Mouse (Mus musculus): ENCODE results near the gene Lmntd1. TPM values are rescaled to one million over a fixed set of nuclear protein-coding genes. Genes with fewer than 3 reads are reported as not detected.

Lmntd1 gene
- total RNA-seq, 2 experiments from 2014 or later: 2.2 to 2.3 TPM

DNA sequence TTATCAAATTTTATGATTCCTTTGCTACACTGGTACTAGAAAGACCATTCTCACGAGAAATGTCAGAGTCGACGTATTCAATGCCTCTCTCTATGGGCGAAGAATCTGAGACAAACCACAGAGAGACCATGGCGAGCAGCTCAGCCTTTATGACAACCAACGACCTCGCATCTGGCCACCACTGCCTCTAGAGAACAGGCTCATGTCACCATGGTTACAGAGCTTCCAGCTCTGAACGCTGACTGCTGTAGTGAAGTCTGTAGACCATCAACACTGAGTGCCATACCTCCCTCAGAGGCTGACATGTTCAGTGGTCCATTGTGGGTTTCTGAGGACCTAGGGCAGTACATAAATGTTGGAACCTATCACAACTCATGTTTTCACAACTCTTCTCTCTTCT, 180.2 kb downstream of the Lmntd1 start:
- DNase-seq: no peak

DNA sequence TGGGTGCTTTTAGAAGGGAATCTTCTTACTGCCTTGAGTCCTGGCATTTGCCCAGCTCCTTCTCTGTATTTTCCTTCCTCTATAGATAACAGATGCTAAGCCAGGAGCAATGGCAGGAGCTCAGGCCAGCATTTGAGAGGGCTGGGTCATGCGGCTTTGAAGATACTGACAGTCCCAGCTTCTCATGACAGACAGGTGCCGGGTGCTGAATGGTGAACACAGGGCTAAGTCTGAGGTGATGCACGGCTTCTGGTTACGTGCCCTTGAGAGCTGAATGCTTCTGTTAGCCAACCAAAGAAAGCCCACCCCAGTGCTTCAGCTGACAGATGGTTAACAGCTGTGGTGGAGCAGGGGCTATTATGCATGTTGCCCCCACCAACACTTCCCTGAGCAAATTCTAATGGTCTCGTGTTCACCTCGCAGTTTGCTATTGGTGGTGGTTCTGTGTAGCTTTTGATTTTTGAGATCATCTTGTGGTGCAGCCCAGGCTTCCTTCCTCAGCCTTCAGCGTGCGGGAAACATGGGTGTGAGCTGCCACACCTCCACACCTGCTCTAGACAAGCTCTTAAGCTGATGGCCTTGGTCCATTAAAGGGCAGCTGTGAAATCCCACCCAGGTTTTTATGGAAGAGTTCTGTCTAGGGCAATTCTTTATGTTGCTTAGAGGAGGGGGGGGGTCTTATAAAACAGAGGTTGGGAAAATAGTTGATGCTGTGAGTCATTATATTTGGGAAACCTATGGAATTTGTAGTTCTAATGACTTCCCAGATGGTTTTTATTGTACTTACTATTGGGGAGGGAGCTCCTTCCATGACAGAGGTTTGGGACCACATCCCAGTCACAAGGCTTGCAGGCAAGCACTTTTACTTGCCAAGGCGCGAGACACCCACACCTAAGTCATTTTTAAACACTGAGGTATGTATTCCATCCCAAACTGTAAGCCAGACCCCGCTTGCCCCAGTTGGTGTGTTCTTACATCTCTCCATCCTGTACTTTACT, 181.1 kb downstream of the Lmntd1 start:
- DNase-seq: no peak

DNA sequence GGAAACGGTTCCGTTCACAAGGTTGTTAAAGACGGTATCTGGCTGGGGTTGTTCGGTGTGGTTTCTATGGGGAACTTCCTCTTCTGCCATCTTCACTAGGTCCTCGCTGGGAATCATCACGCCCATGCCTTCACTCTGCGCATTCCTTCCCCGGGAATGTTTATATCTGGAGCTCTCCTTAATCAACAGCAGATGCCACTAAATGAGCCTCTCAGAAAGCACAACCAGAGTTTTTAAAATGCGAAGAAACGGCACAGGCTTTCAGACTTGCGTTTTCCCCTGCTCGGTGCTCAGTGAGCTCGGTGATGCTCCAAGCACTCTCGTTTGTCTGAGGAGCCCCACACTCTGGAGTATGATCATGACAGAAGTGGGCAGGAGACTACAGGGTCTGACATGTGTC, 182.4 kb downstream of the Lmntd1 start:
- no peak for DNase-seq

DNA sequence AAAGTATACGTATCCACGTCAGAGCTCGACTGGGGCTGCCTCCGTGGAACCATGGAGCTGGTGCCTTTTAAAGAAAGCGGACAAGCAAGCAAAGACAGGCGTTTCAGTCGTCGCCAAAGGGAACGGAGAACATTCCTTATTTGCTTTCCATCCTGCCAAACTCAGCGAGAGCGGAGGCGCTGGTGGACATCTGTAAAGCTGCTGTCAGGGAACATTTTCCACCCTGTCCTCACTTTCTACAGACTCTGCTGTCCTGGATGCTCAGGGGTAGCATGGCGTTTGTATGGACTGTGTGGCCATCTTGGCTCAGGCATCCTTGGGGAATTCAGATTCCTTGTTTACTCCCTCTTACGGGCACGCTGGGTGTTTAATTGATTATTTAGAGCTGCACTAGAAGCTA, 186.7 kb downstream of the Lmntd1 start:
- DNase-seq: no peak

DNA sequence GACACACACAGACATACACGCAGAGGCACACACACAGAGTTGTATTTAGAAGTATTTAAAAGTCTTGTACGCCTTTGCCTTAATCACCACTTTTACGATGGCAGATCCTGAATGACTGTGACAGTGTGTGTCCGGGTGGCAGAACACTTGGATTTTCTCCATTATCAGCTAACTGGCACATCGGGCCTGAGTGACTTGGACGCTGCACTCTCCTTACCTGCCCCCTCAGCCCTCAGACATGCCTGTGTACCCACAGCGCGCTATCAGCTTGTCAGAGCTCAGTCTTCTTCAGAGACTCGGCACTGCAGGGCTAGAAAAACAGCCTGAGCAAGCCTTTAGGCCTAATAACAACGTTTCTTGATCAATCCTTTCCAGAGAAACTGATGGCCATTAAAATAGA, 187.6 kb downstream of the Lmntd1 start:
- no peak for DNase-seq

DNA sequence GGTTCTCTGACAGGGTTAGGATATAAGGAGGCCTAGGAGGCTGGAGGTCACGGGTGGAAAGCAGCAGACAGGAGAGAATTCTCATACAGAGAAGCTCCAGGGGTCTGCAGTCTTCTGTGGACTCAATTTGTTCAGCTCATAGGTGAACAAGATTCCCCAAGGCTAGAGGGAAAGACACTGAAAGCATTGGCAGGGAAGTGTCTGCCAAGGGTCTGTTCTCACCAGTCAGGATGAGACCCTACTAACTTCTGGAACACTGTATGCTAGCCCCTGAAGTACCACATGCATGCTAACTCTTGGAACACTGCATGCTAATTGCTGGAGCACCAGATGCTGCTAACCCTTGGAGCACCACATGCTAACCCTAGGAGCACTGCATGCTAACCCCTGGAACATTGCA, 190.0 kb downstream of the Lmntd1 start:
- no peak for DNase-seq

DNA sequence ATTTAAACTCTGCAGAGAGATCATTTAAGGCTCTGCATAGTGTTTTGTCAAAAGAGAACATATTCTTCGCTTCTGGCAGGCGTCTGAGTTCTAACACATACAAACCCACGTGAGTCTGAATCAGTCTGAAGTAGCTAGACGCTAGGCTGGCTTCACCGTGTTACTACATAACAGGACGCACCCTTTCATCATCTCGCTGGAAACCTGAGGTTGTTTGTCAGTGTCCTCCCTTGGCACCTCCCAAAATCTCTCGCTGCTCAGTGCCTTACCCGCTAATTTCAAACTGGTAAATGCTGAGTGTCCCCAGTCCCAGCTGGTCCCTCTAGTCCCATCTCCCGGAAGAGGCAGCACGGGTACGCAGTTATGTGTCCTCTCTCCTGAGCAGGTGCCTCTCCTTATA, 190.6 kb downstream of the Lmntd1 start:
- DNase-seq: no peak

DNA sequence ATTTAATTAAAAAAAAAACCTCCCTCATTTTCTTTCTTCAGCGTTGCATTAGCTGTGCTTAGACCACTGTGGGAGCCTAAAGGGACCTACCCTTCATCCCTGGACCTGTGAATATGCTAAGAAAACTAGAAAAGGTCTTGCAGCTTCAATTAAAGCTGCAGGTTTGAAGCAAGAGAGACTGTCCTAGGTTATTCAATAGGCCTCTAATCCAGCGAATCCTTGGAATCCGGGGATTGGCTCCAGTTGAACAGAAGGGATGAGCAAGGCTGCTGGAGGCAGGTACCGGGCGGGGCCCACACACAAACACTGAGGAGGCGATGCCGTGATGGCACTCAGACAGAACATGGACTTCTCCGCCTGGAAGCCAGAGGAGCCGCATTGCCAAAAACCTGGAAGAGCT, 192.5 kb downstream of the Lmntd1 start:
- no peak for DNase-seq

DNA sequence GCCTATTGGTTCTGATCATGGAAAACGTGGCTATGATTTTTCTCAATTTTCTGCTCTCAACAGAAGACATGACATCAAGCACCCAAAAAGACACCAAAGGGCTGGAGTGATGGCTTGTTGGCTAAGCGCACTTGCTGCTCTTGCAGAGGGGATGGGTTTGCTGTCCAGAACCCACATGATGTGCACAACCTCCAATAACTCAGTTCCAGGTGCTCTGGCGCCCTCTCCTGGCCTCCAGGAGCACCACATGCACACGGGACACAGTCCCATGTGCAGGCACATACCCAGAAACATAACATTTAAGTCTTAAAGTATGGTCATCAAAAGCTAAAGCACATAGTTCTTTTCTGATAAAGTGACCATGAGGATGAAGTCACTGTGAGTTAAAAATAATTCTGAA, 193.7 kb downstream of the Lmntd1 start:
- DNase-seq: no peak

DNA sequence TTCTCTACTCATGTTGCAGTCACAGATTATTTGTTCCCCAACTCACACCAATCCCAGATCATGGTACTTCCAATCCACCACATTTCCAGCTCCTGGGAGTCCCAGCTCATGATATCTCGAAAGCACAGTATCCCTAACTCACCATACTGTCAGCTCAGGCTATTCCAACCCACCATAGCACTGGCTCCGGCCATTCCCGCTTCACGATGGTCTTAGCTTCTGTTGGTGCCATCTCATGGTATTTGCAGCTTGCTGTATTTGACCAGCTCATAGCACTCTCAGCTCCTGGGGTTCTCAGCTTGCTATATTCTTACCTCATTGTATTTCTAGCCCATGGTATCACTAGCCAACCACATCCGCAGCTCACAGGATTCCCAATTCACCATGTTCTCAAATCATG, 195.3 kb downstream of the Lmntd1 start:
- DNase-seq: no peak

DNA sequence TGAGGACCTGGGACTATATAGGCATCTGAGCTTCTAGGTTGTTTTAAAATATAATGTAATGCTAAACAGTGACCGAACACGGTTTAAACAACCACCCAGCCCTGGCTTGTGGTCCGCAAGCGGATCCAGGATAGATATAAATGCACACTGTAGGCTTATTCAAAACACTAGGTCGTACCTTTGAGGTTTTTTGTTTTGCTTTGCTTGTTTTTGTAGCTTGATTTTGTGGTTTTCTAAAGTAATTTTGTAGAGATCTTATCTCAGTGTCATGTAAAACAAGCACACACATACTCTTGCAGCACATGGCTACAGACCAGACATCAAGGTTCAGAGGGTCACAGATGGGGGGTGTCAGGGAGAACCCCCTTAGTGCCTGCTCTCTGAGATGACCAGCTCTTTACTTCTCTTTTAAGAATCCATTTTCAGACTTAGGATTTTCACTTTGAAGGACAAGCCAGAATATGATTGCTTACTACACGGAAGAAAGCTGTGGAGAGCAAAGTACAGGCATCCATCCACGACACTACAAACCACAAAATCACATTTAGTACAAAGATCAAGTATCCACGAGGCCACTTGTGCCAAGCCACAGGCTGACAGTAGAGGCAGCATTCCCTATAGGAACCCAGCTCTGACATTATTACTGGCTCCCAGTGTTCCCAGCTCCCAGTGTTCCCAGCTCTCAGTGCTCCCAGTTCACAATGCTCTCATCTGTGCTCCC, 196.2 kb downstream of the Lmntd1 start:
- no peak for DNase-seq

DNA sequence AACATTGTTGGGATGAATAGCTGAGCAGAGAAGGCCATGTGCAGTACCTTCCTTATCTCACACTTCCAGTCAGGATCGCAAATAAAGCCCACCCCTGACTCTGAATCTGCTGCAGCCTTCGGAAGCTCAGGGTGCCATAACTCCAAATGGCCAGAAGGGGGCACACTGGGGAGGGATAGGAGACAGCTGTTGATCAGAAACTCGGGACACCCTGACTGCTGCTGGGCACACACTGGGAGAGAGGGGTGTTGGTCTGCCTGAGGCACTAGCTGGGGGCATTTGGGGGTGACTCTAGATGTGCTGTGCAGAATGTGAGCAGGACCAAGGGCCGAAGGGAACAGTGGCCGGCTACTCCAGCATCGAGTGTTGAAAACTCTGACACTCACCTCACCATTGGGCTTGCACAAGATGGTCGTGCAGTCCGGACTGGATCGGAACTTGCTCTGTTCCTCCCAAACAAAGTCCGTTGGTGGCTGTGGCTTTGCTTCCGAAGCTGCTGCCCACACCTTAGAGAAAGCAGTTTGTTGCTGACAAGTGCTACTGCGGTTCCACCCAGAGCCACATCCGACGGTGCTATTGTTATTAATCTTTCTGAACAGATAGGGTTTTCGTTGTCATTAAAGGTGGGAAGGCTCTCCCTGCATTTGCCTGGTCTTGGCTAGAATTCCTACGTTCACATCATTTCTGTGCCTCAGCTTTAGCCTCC, 197.0 kb downstream of the Lmntd1 start:
- DNase-seq: peak; percentile 33 to 79

DNA sequence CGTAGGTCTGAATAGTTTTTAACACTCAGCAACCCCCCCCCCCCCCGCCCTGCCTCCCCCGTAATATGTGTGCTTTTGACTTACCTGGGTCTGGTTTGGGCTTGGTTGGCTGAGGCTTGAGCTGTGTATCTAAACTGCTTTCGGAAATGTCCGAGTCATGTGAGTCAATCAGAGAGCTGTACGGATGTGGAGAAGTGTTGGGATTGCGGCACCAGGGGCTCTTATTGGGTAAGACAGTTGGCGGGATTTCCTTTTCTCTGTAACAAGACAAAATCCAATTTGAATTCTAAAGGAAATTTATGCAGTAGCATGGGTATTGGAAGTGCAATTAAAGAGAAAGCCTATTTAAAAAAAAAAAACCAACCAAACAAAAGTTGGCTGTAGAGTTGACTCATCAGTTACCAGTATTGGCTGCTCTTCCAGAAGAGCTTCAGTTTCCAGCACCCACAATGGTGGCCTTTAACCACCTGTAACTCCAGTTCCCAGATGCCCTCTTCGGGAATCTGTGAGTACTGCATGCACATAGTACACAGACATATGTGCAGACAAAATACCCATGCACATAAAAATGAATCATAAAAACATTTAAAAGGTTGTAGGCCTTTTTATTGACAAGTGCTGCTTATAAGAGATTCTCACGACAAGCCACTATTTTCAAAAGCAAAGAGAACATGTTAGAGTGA, 209.6 kb downstream of the Lmntd1 start:
- no peak for DNase-seq

DNA sequence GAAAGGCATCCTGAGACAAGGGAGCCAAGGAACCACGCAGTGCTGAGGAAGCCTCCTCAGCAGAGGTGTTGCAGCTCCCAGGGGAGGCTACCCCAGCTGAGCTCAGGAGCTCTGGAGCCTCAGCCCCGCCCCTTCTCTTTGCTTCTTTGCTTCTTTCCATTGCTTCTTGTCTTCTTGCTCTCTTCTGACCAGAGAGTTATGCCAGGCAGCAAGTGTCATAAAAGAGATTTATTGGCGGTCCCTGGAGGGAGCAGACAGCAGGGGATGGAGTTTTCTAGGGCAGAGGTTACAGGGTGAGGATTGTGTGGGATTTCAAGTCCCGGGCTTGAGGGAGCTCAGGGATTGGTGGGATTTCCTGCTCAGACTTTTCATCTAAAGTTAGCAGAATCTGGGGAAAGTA, 213.0 kb downstream of the Lmntd1 start:
- no peak for DNase-seq

DNA sequence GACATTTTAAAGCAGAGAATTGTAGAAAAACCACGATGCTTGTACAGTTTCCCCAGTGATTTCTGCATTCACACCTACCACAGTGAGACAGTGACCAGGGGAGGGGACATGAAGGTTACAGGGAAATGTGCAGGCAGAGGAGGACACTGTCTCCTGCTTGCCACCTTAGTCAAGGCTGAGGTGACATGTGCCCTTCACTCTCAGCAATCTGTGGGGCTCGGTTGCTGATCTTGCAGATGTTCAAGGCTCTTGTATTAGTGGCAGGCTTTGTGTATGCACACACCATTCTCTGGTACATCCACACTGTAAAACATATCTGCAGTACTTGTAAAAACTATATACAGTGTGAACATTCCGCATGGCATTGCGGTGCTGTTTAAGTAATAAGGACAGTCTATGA, 216.2 kb downstream of the Lmntd1 start:
- no peak for DNase-seq

DNA sequence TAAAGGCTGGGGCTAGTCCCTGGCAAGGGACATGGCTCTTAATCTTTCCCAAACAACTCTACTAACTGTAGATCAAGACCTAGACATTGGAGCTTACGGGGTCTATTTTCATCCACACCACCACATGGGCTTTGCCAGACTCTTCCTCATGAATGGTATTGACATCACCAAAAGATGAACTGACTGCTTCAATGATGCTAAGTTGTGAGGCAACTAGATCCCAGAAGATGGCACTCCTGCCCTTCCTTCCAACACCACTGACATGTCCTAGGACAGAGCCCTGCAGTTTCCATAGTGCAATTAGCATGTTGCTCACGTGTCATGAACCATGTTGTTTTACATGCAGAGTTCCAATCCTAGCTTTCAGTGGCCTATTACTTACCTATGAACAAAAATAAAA, 217.6 kb downstream of the Lmntd1 start:
- DNase-seq: no peak

DNA sequence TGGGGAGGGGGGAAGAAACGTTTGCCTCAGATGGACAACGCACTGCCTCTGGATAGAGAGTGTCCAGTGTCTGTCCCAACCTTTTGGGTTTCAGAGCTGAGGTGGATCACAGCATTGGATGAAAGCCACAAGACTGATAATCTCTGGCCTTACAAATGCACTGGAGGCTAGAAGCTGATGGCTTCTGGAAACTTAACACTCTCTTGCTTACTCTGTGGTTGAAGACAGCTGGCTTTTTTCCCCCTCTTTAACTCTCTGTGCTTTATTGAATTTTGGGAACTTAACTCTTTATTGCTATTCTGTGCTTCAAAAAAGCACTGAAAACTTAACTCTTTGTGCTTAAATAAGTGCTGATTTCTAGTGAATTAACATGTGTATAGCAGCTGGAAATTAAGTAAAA, 223.7 kb downstream of the Lmntd1 start:
- DNase-seq: no peak

DNA sequence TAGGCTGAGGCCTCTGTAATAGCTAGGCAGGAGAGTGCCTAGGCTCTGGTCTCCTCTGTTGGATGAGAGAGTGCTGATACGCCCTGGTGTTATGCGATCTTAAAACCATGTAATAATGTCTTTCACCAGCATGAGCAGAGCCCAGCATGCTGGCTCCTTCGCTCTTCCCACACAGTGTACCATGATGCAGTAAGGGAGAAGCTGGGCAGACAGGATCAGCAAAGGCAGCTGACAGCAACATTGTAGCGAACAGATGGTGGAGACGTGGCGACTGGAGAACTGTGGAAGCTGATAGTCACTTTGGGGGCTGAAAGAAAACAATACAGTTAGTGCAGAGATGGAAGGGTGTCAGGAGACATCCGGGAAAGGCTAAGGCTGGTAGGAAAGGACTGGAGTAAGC, 224.2 kb downstream of the Lmntd1 start:
- no peak for DNase-seq

DNA sequence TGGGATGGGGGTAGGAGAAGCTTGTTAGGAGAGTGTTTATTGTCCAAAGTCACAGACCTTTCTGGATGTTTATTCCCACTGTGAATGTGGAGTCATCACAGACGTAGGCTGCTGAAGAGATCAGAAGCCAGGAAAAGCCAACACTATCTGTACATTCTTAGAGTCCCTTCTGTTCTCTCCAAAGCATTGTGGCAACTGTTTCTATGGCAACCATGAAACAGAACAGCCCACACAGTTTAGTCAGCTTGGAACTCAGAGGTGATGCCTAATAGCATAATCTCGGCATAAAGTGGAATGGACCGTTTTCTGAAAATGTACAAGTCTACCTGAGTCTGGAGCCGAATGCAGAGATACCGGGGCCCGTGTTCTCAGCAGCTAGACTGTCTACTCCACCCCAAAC, 226.7 kb downstream of the Lmntd1 start:
- DNase-seq: no peak

DNA sequence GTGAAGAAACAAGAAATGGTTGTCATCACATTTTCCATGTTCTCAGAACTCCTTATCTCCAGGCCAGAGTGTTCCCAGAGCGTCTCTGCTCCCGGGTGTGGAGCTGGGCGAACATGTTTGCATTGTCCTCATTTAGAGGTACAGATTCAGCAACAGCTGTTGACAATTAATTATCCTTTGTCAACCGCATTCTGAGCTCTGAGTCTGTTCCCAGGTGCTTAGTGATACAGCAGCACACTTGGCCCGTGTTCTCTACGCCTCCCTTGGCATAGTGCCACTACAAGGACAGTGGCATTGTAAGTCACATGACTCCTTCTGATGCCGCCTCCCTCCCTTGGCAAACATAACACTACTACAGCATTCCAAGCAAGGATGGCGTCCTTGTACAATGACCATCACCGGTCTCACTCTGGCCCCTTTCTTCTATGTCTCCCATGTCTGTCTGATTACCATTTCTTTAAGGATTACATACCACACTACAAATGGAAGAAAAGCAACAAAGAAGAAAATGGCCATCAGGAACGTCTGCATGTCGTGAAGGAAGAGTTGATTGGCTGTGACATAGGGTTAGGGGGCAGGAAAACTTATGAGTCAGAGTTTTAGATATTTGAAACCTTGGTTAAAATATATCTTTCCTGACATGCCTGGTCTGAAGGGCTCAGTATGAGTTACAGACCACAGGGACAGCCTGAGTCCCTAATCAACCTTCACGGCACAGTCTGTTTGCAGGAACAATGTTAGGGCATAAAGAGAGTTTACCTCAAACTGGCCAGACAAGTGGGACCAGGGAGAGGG, 231.3 kb downstream of the Lmntd1 start:
- DNase-seq: peak in 1 of 2 experiments; percentile 22

DNA sequence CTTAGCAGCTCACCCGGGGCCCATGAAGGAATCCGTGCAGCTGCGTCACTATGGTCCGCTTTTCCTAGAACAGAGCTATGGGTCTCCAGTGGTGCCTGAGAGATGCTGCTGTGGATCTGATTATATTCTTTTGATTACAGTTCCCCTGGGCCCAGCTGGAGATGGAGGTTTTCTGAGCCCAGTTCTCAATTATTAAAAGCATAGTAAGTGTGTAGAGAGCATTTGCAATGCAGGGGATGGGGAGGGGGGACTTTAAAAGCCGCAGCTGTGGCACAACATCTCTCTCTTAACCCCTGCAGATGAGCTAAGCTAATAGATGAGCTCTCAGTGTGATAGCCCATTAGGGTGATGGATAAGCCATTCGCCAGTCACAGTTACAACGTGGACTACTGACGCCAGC, 233.2 kb downstream of the Lmntd1 start:
- no peak for DNase-seq
